Mouse (Mus musculus) hindbrain, embryonic 14.5 days (tissue): ENCODE results near the gene Slc16a3. TPM values are rescaled to one million over a fixed set of nuclear protein-coding genes. Genes with fewer than 3 reads are reported as not detected.

Source experiments
- ATAC-seq: fragments of 200-750 bp; cut with Nextera tagmentation; 2 replicates; pipeline ENCODE4 v1.8.0; 2017; ENCODE audit warnings: moderate number of reproducible peaks, mild to moderate bottlenecking, moderate TSS enrichment, moderate library complexity; ENCODE audit not compliant: low FRiP score
- DNase-seq: peaks from one replicate; pipeline ENCODE4 v3.0.0-alpha.2; 2015; ENCODE audit warnings: low spot score
- H3K27ac ChIP-seq: fragments of 300-500 bp; sonication (generic); 2 replicates; pipeline ENCODE4 v1.5.1; 2014; ENCODE audit warnings: mild to moderate bottlenecking, moderate library complexity
- H3K27me3 ChIP-seq: fragments of 300-500 bp; sonication (generic); 2 replicates; pipeline ENCODE4 v1.6.1; 2014; ENCODE audit warnings: mild to moderate bottlenecking, low read length, mixed read lengths; ENCODE audit not compliant: control insufficient read depth, insufficient read depth
- H3K36me3 ChIP-seq: fragments of 300-500 bp; sonication (generic); replicated peaks from 2 replicates; pipeline ENCODE4 v1.6.1; 2014; ENCODE audit not compliant: control insufficient read depth, insufficient read depth
- H3K4me1 ChIP-seq: fragments of 300-500 bp; sonication (generic); replicated peaks from 2 replicates; pipeline ENCODE4 v1.6.1; 2014; ENCODE audit warnings: antibody characterized with exemption, low read length, mixed read lengths; ENCODE audit not compliant: control insufficient read depth, insufficient read depth
- H3K4me2 ChIP-seq: fragments of 300-500 bp; sonication (generic); replicated peaks from 2 replicates; pipeline ENCODE4 v1.6.1; 2014; ENCODE audit warnings: mild to moderate bottlenecking, moderate library complexity
- H3K4me3 ChIP-seq: fragments of 300-500 bp; sonication (generic); replicated peaks from 2 replicates; pipeline ENCODE4 v1.5.1; 2014; ENCODE audit warnings: mild to moderate bottlenecking, low read length
- H3K9ac ChIP-seq: fragments of 300-500 bp; sonication (generic); 2 replicates; pipeline ENCODE4 v1.6.1; 2014
- H3K9me3 ChIP-seq: fragments of 300-500 bp; sonication (generic); 2 replicates; pipeline ENCODE4 v1.6.1; 2016; ENCODE audit warnings: low read length; ENCODE audit not compliant: control insufficient read depth
- WGBS: fragments of 180-500 bp; shearing (Covaris S2); extraction: QIAGEN DNeasy Blood & Tissue Kit; methylation state at CpG from one replicate; pipeline ENCODE4 v1.1.7; 2014; 5-methylcytosine and 5-hydroxymethylcytosine counted together
- polyA plus RNA-seq: library from polyadenylated mRNA; unstranded; fragments of >200 nt; fragmentation: Nextera tagmentation; extraction: Ambion mirVana; gene quantifications from 2 replicates; pipeline ENCODE4 v1.2.1, GENCODE M21; 2014

Gene Slc16a3
- polyA plus RNA-seq, 1 experiment from 2014 or later, result 4.4 TPM

GRCm38 (mm10) chr11:120916477-120916876, 31.8 kb upstream of the Slc16a3 start:
- Histone ChIP-seq H3K27me3 (no peaks in the 10 kb centered on the region), H3K4me1 (no peaks in the 10 kb centered on the region), H3K9me3 (no peaks in the 10 kb centered on the region), H3K9ac (no peak overlapping the region), H3K4me2 (no peak overlapping the region), H3K27ac (no peak overlapping the region), H3K36me3 (peaks cover 48% of the 10 kb centered on the region), H3K4me3 (no peak overlapping the region)
- WGBS, result 79% methylated on average over 3 of the region's 3 CpGs
- ATAC-seq, result no peak
- DNase-seq, result no peak

GRCm38 (mm10) chr11:120917756-120918155, 30.5 kb upstream of the Slc16a3 start:
- H3K9ac ChIP-seq, result no peak overlapping the region
- no peaks in the 10 kb centered on the region for H3K4me1 ChIP-seq
- no peak overlapping the region for H3K4me2 ChIP-seq
- ATAC-seq (no peak), DNase-seq (no peak)
- WGBS, result 99% methylated on average over 5 of the region's 5 CpGs
- H3K27me3 ChIP-seq, result no peaks in the 10 kb centered on the region
- H3K4me3 ChIP-seq, result no peak overlapping the region
- no peaks in the 10 kb centered on the region for H3K9me3 ChIP-seq
- H3K36me3 ChIP-seq, result peaks cover 51% of the 10 kb centered on the region
- no peak overlapping the region for H3K27ac ChIP-seq

DNA sequence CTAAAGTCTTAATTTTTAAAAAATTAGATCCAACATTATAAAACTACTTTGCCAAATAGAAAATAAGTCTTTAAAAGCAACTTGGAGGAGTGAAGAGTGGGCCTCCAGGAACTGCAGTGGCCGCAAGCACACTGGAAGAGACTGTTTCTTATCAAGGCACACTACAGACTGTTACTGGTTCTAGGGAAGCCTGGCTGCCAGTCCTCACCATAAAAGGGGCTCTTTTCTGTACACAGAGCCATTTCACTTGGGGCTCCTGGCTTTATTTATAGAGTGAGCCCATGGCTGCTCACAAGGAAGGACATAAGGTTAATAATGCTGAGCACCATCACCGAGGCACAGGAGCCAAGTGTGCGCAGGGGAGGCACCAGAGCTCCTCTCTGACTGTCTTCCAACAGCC, 25.8 kb upstream of the Slc16a3 start:
- WGBS, result 97% methylated on average over 3 of the region's 3 CpGs
- no peak overlapping the region for H3K27ac ChIP-seq
- H3K27me3 ChIP-seq, result no peaks in the 10 kb centered on the region

DNA sequence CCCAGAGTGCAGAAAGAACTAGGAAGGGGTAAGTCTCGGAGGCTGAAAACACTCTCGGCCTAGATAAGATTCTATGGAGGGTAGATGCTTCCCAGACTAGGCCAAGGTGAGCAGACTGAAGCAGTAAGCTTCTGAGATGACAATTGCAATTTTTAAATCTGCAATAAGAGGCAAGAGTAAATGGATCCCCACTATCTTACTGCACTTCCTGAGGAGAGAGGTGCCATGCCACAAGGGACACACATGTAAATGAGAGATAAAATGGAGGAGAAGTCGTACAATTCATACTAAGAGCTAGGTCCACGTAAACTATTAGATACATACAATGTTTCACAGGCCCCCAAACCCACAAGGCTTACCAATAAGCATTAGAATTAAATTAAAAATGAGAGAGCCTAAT, 19.8 kb upstream of the Slc16a3 start:
- H3K36me3 ChIP-seq, result peaks cover 17% of the 10 kb centered on the region
- peaks cover 5% of the 10 kb centered on the region; the same call in 1 of the 2 replicates for H3K4me1 ChIP-seq
- H3K9me3 ChIP-seq, result no peaks in the 10 kb centered on the region
- H3K27me3 ChIP-seq, result no peaks in the 10 kb centered on the region
- H3K9ac ChIP-seq, result no peak overlapping the region
- no peak for ATAC-seq
- no peak overlapping the region for H3K27ac ChIP-seq
- 92% methylated on average over 4 of the region's 4 CpGs for WGBS
- H3K4me2 ChIP-seq, result no peak overlapping the region
- DNase-seq, result no peak
- H3K4me3 ChIP-seq, result no peak overlapping the region

More for the DNA sequence above, 25.8 kb upstream of the Slc16a3 start:
- Histone ChIP-seq H3K4me2 (no peak overlapping the region), H3K36me3 (peaks cover 56% of the 10 kb centered on the region), H3K4me1 (no peaks in the 10 kb centered on the region), H3K9ac (no peak overlapping the region), H3K9me3 (no peaks in the 10 kb centered on the region), H3K4me3 (no peak overlapping the region)
- DNase-seq, result no peak
- ATAC-seq, result no peak

GRCm38 (mm10) chr11:120931479-120931878, 16.8 kb upstream of the Slc16a3 start:
- WGBS, result 90% methylated on average over 4 of the region's 4 CpGs
- peak overlapping the region; percentile 82; the same call in 1 of the 2 replicates for H3K4me2 ChIP-seq

GRCm38 (mm10) chr11:120932564-120933398, 15.5 kb upstream of the Slc16a3 start, which contains the start of gene Ccdc57:
Ccdc57 (minus strand) TSS chr11:120932872.
- H3K4me2 ChIP-seq, result peak within 1 kb of the TSS; percentile 82
- no peaks in the 10 kb centered on the region for H3K36me3 ChIP-seq
- peak within 1 kb of the TSS; percentile 69 for H3K9ac ChIP-seq
- H3K9me3 ChIP-seq, result no peaks in the 10 kb centered on the region
- H3K27ac ChIP-seq, result no peak within 1 kb of the TSS; the same call in 1 of the 2 replicates
- ATAC-seq (peak; percentile 92), DNase-seq (peak; percentile 94)
- no peaks in the 10 kb centered on the region for H3K27me3 ChIP-seq
- peak within 1 kb of the TSS; percentile 52 for H3K4me3 ChIP-seq
- WGBS, result 8% methylated on average over 44 of the region's 44 CpGs
- H3K4me1 ChIP-seq, result peaks cover 5% of the 10 kb centered on the region; the same call in 1 of the 2 replicates

More at GRCm38 (mm10) chr11:120931479-120931878, 16.8 kb upstream of the Slc16a3 start:
- peaks cover 5% of the 10 kb centered on the region; the same call in 1 of the 2 replicates for H3K4me1 ChIP-seq
- no peak for ATAC-seq
- H3K4me3 ChIP-seq, result no peak overlapping the region
- H3K36me3 ChIP-seq, result no peaks in the 10 kb centered on the region
- no peak for DNase-seq
- H3K27ac ChIP-seq, result no peak overlapping the region
- no peaks in the 10 kb centered on the region for H3K27me3 ChIP-seq
- no peak overlapping the region for H3K9ac ChIP-seq
- no peaks in the 10 kb centered on the region for H3K9me3 ChIP-seq

- no peak for DNase-seq
- Histone ChIP-seq H3K9me3 (no peaks in the 10 kb centered on the region), H3K4me3 (no peak overlapping the region), H3K4me1 (peaks cover 3% of the 10 kb centered on the region; the same call in 1 of the 2 replicates), H3K36me3 (no peaks in the 10 kb centered on the region), H3K4me2 (no peak overlapping the region), H3K27me3 (no peaks in the 10 kb centered on the region), H3K9ac (no peak overlapping the region), H3K27ac (no peak overlapping the region)
- WGBS, result 98% methylated on average over 1 of the region's 1 CpGs
- no peak for ATAC-seq
Observed at GRCm38 (mm10) chr11:120937976-120938375, 10.3 kb upstream of the Slc16a3 start.

- H3K9ac ChIP-seq, result no peak overlapping the region
- H3K9me3 ChIP-seq, result no peaks in the 10 kb centered on the region
- WGBS, result 45% methylated on average over 4 of the region's 4 CpGs
- ATAC-seq (no peak), DNase-seq (no peak)
- no peaks in the 10 kb centered on the region for H3K27me3 ChIP-seq
- no peaks in the 10 kb centered on the region for H3K36me3 ChIP-seq
- no peaks in the 10 kb centered on the region for H3K4me1 ChIP-seq
- no peak overlapping the region for H3K4me3 ChIP-seq
- no peak overlapping the region for H3K27ac ChIP-seq
- no peak overlapping the region for H3K4me2 ChIP-seq
Observed at GRCm38 (mm10) chr11:120938795-120939194, 9.5 kb upstream of the Slc16a3 start.

DNA sequence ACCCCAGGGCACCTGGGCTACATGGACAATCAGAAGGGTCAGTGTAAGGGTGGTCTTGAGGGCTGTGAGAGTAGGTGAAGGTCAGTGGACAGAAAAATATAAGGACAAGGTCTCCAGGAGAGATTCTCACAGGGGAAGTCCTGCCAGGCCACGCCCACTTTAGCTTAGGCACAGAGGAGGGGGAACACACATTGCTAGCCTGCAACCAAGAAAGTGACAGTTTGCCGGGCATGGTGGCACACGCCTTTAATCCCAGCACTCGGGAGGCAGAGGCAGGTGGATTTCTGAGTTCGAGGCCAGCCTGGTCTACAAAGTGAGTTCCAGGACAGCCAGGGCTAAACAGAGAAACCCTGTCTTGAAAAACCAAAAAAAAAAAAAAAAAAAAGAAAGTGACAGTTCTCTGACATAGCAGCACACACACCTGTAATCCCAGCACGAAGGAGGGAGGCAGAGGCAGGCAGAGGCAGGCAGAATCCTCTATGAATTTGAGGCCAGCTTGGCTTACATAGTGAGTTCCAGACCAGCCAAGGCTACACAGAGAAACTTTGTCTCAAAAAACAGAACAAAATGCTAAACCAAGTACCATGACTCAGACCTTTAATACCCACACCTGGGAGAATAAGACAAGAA, 8.5 kb upstream of the Slc16a3 start:
- no peak overlapping the region for H3K4me2 ChIP-seq
- WGBS, result 67% methylated on average over 6 of the region's 6 CpGs
- no peak for DNase-seq

More for the DNA sequence above, 8.5 kb upstream of the Slc16a3 start:
- H3K4me3 ChIP-seq, result no peak overlapping the region
- no peaks in the 10 kb centered on the region for H3K36me3 ChIP-seq
- H3K27ac ChIP-seq, result no peak overlapping the region
- ATAC-seq, result no peak
- H3K27me3 ChIP-seq, result no peaks in the 10 kb centered on the region
- H3K4me1 ChIP-seq, result no peaks in the 10 kb centered on the region
- H3K9ac ChIP-seq, result no peak overlapping the region
- no peaks in the 10 kb centered on the region for H3K9me3 ChIP-seq
